Mouse (Mus musculus) CH12.LX (cell line): ENCODE data around the gene Ncoa5. TPM values are rescaled to one million over a fixed set of nuclear protein-coding genes. Genes with fewer than 3 reads are reported as not detected.

ENCODE experiments used
- DNase-seq: peaks from one replicate; pipeline ENCODE4 v3.0.0-alpha.2; 2013; ENCODE audit errors: extremely low read depth
- H3K27ac ChIP-seq: 2 replicates; pipeline ENCODE4 v1.5.1; 2012; ENCODE audit warnings: low read depth, mild to moderate bottlenecking, control low read depth, moderate library complexity; ENCODE audit not compliant: insufficient read depth
- H3K27me3 ChIP-seq: replicated peaks from 2 replicates; pipeline ENCODE3; 2012; ENCODE audit warnings: inconsistent platforms
- H3K36me3 ChIP-seq, 2 experiments: replicated peaks in 1 of 2; 2 replicates each; pipeline versions ENCODE3 to v1.6.1; 2012; ENCODE audit warnings: inconsistent platforms in 1 of 2, low read length in 1 of 2, mild to moderate bottlenecking in 1 of 2, mixed read lengths in 1 of 2, moderate library complexity in 1 of 2; ENCODE audit not compliant: control insufficient read depth in 1 of 2, insufficient read depth in 1 of 2
- H3K4me1 ChIP-seq, 2 experiments: 2 replicates each; pipeline ENCODE4 v1.6.1; 2012; ENCODE audit warnings: inconsistent platforms in 1 of 2, moderate library complexity in 1 of 2; ENCODE audit not compliant: insufficient read depth in 2 of 2, control insufficient read depth in 1 of 2
- H3K4me2 ChIP-seq: 2 replicates; pipeline ENCODE4 v1.6.1; 2012; ENCODE audit warnings: low read depth, mild to moderate bottlenecking, control low read depth; ENCODE audit not compliant: poor library complexity, insufficient read depth, severe bottlenecking
- H3K4me3 ChIP-seq, 3 experiments: fragments of 150-350 bp in 1 of 3; sonication (generic) in 1 of 3; replicated peaks in 1 of 3; 2 replicates each; pipeline versions ENCODE3 to v1.5.1; 2011 to 2012; ENCODE audit warnings: low read depth in 2 of 3, low read length in 2 of 3, mild to moderate bottlenecking in 2 of 3, moderate library complexity in 2 of 3, control low read depth in 1 of 3, improper control_type of control experiment in 1 of 3, inconsistent platforms in 1 of 3, mixed read lengths in 1 of 3; ENCODE audit not compliant: poor library complexity in 1 of 3
- H3K79me2 ChIP-seq: replicated peaks from 2 replicates; pipeline ENCODE4 v1.6.1; 2012; ENCODE audit warnings: mild to moderate bottlenecking, moderate library complexity; ENCODE audit not compliant: control insufficient read depth, poor library complexity, insufficient read depth, severe bottlenecking; ENCODE audit errors: extremely low read depth
- H3K9ac ChIP-seq: 2 replicates; pipeline ENCODE4 v1.6.1; 2012; ENCODE audit warnings: low read depth, mild to moderate bottlenecking, control low read depth, moderate library complexity; ENCODE audit not compliant: insufficient read depth
- H3K9me3 ChIP-seq: replicated peaks from 2 replicates; pipeline ENCODE3; 2012; ENCODE audit warnings: low read length, inconsistent platforms, mixed read lengths
- CHD1 ChIP-seq: IDR thresholded peaks from 2 replicates; pipeline ENCODE4 v1.6.1; 2012; ENCODE audit warnings: low read depth, low read length, improper control_type of control experiment, inconsistent platforms
- CHD2 ChIP-seq: IDR thresholded peaks from 2 replicates; pipeline ENCODE4 v1.6.1; 2011; ENCODE audit warnings: low read length, improper control_type of control experiment
- CTCF ChIP-seq, 2 experiments: IDR thresholded peaks in 1 of 2; conservative IDR thresholded peaks in 1 of 2; 2 replicates each; pipeline ENCODE4 v1.5.1; 2011 to 2012; ENCODE audit warnings: low read depth in 2 of 2, low read length in 2 of 2, improper control_type of control experiment in 1 of 2, inconsistent platforms in 1 of 2, mild to moderate bottlenecking in 1 of 2, moderate library complexity in 1 of 2
- E2F4 ChIP-seq: IDR thresholded peaks from 2 replicates; pipeline ENCODE4 v1.6.1; 2011; ENCODE audit warnings: low read depth, low read length, improper control_type of control experiment; ENCODE audit not compliant: insufficient replicate concordance
- ELF1 ChIP-seq: IDR thresholded peaks from 2 replicates; pipeline ENCODE4 v1.6.1; 2014; ENCODE audit warnings: low read depth, mild to moderate bottlenecking, inconsistent platforms, low read length, improper control_type of control experiment
- HCFC1 ChIP-seq: IDR thresholded peaks from 2 replicates; pipeline ENCODE4 v1.6.1; 2012; ENCODE audit warnings: low read depth, mild to moderate bottlenecking, inconsistent platforms, low read length, improper control_type of control experiment
- IRF4 ChIP-seq: IDR thresholded peaks from 2 replicates; pipeline ENCODE4 v1.6.1; 2014; ENCODE audit warnings: low read depth, mild to moderate bottlenecking, inconsistent platforms, low read length, improper control_type of control experiment
- JUN ChIP-seq: IDR thresholded peaks from 2 replicates; pipeline ENCODE4 v1.6.1; 2011; ENCODE audit warnings: low read depth, mild to moderate bottlenecking, low read length, improper control_type of control experiment, moderate library complexity; ENCODE audit not compliant: insufficient read depth
- JUND ChIP-seq: conservative IDR thresholded peaks from 2 replicates; pipeline ENCODE4 v1.6.1; 2011; ENCODE audit warnings: low read depth, low read length, improper control_type of control experiment
- MAFK ChIP-seq: IDR thresholded peaks from 2 replicates; pipeline ENCODE4 v1.6.1; 2011; ENCODE audit warnings: low read length, improper control_type of control experiment; ENCODE audit not compliant: insufficient replicate concordance
- MAX ChIP-seq: IDR thresholded peaks from 2 replicates; pipeline ENCODE4 v1.6.1; 2011; ENCODE audit warnings: low read length, improper control_type of control experiment
- MYC ChIP-seq: IDR thresholded peaks from 2 replicates; pipeline ENCODE4 v1.6.1; 2011; ENCODE audit warnings: low read depth, mild to moderate bottlenecking, improper control_type of control experiment, low read length
- NELFE ChIP-seq: IDR thresholded peaks from 2 replicates; pipeline ENCODE4 v1.6.1; 2011; ENCODE audit warnings: low read depth, low read length, improper control_type of control experiment
- PAX5 ChIP-seq: IDR thresholded peaks from 2 replicates; pipeline ENCODE4 v1.6.1; 2012; ENCODE audit warnings: low read length, inconsistent platforms, mixed read lengths
- POLR2A ChIP-seq: IDR thresholded peaks from 2 replicates; pipeline ENCODE4 v1.6.1; 2011; ENCODE audit warnings: low read depth, mild to moderate bottlenecking, improper control_type of control experiment, low read length
- POLR2AphosphoS2 ChIP-seq: IDR thresholded peaks from 2 replicates; pipeline ENCODE4 v1.6.1; 2011; ENCODE audit warnings: low read depth, low read length, improper control_type of control experiment
- RAD21 ChIP-seq: IDR thresholded peaks from 2 replicates; pipeline ENCODE4 v1.6.1; 2011; ENCODE audit warnings: low read depth, mild to moderate bottlenecking, low read length, improper control_type of control experiment, moderate library complexity
- TBP ChIP-seq: conservative IDR thresholded peaks from 2 replicates; pipeline ENCODE4 v1.6.1; 2011; ENCODE audit warnings: low read depth, low read length, improper control_type of control experiment
- UBTF ChIP-seq: IDR thresholded peaks from 2 replicates; pipeline ENCODE4 v1.6.1; 2012; ENCODE audit warnings: low read depth, mild to moderate bottlenecking, inconsistent platforms, low read length, improper control_type of control experiment, moderate library complexity
- USF1 ChIP-seq: IDR thresholded peaks from 2 replicates; pipeline ENCODE4 v1.6.1; 2014; ENCODE audit warnings: low read depth, mild to moderate bottlenecking, inconsistent platforms, low read length, improper control_type of control experiment
- USF2 ChIP-seq: conservative IDR thresholded peaks from 2 replicates; pipeline ENCODE4 v1.6.1; 2011; ENCODE audit warnings: low read depth, low read length, improper control_type of control experiment
- ZKSCAN1 ChIP-seq: IDR thresholded peaks from 2 replicates; pipeline ENCODE4 v1.6.1; 2012; ENCODE audit warnings: low read depth, inconsistent platforms, low read length, improper control_type of control experiment, borderline replicate concordance
- ZNF384 ChIP-seq: IDR thresholded peaks from 2 replicates; pipeline ENCODE4 v1.6.1; 2012; ENCODE audit warnings: low read depth, low read length, improper control_type of control experiment, inconsistent platforms
- dilution Hi-C: fragments of 300-500 bp; cut with MboI; formaldehyde crosslinking; loops from 2 replicates; pipeline ENCODE4 v1.14.3; 2020; ENCODE audit warnings: low sequenced_read_pairs; ENCODE audit not compliant: extremely low pct_unique_long_range_greater_than_20kb, extremely low pct_ligation_motif_present
- in situ Hi-C: fragments of 300-500 bp; cut with MboI; formaldehyde crosslinking; loops from 3 replicates; pipeline ENCODE4 v1.14.3; 2019; ENCODE audit warnings: low sequenced_read_pairs, low pct_ligation_motif_present, low pct_unique_long_range_greater_than_20kb, mixed read lengths
- polyA plus RNA-seq: library from polyadenylated mRNA; unstranded; fragments of >175 nt; gene quantifications from 2 replicates; pipeline ENCODE4 v1.2.1, GENCODE M21; 2012; ENCODE audit warnings: low read depth; ENCODE audit not compliant: insufficient read length
- total RNA-seq, 2 experiments: library from RNA; depleted of rRNA; stranded (reverse); fragments of 300-350 nt in 1 of 2; fragments of >200 nt in 1 of 2; gene quantifications; 2 replicates each; pipeline ENCODE4 v1.2.3; 2012 to 2014

The Ncoa5 gene
- total and polyA plus RNA-seq, 3 experiments = 18.6 to 46.4 (median 20.1) TPM

GRCm38 (mm10) chr2:164994659-164995428 lies 39.8 kb downstream of the Ncoa5 start:
- dilution Hi-C loops = no loop called here
- in situ Hi-C loops = no loop called here
- TF ChIP-seq CHD1 (no peak), MYC (no peak), POLR2A (no peak), E2F4 (no peak), TBP (no peak), UBTF (no peak), CTCF (conservative IDR thresholded peaks at IDR 0.05 in 1 of 2, IDR thresholded peaks at IDR 0.05 in 1 of 2; ENCODE audit: low read depth in 2 of 2, low read length in 2 of 2) (no peak), PAX5 (no peak), RAD21 (no peak)
- 0 out of 4 replicates have a peak, but pooled peaks cover 0 to 2% of the 10 kb centered on the region in 2 experiments for H3K4me1 ChIP-seq
- no peak overlapping the region for H3K4me2 ChIP-seq
- H3K27ac ChIP-seq = no peak overlapping the region
- H3K9ac ChIP-seq = no peak overlapping the region
- no peaks in the 10 kb centered on the region for H3K79me2 ChIP-seq
- DNase-seq = no peak
- no peaks in the 10 kb centered on the region for H3K9me3 ChIP-seq
- peaks cover 9 to 49% of the 10 kb centered on the region in 2 experiments for H3K36me3 ChIP-seq
- no peak overlapping the region for H3K4me3 ChIP-seq
- H3K27me3 ChIP-seq = peaks cover 2% of the 10 kb centered on the region

GRCm38 (mm10) chr2:164994156-164994555 lies 40.5 kb downstream of the Ncoa5 start:
- Histone ChIP-seq H3K27ac (no peak overlapping the region), H3K9ac (no peak overlapping the region), H3K4me2 (no peak overlapping the region), H3K36me3 (peaks cover 6 to 42% of the 10 kb centered on the region in 2 experiments), H3K27me3 (peaks cover 2% of the 10 kb centered on the region), H3K4me3 (no peak overlapping the region), H3K79me2 (no peaks in the 10 kb centered on the region), H3K9me3 (no peaks in the 10 kb centered on the region), H3K4me1 (0 out of 4 replicates have a peak, but pooled peaks cover 0 to 2% of the 10 kb centered on the region in 2 experiments)
- TF ChIP-seq POLR2A (no peak), CTCF (conservative IDR thresholded peaks at IDR 0.05 in 1 of 2, IDR thresholded peaks at IDR 0.05 in 1 of 2; ENCODE audit: low read depth in 2 of 2, low read length in 2 of 2) (no peak), HCFC1 (no peak), CHD2 (no peak), POLR2AphosphoS2 (no peak), CHD1 (no peak), NELFE (no peak), USF1 (no peak), ZKSCAN1 (no peak), JUN (no peak), TBP (no peak), UBTF (no peak), USF2 (no peak), MAX (no peak), MAFK (no peak), PAX5 (no peak), ZNF384 (no peak), IRF4 (no peak), ELF1 (no peak), JUND (no peak)
- in situ Hi-C loops (no loop called here), dilution Hi-C loops (no loop called here)
- DNase-seq = no peak
